Mouse (Mus musculus) liver, postnatal 0 days (tissue): Measurements from ENCODE around the gene 9330182L06Rik.

Source experiments
- CTCF ChIP-seq: sonication (generic); IDR thresholded peaks from 2 replicates; pipeline ENCODE4 v1.5.1; 2016; ENCODE audit warnings: antibody characterized with exemption, low read depth
- EP300 ChIP-seq: IDR thresholded peaks from 2 replicates; pipeline ENCODE4 v1.6.1; 2016; ENCODE audit warnings: antibody characterized with exemption, low read depth, mild to moderate bottlenecking

DNA sequence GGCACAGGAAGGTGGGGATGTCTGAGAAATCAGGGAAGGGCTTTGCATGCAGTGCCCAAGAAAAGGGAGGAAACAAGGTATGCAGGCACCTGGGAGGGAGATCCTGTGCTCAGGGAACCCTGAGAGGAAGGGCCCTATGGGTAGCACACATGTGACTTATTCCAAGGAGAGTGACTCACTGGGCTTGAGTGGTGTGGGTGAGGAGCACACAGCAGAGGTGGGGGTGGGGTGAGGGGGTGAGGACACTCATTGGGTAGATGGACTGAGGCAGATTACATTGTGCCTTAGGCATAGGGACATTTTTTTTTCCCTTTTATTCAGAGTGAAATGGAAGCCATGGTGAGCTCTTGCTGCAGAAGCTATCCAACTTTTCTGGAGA is 30.6 kb downstream of the 9330182L06Rik start:
- TF ChIP-seq EP300 (no peak), CTCF (no peak)
